Mouse (Mus musculus) spleen, adult 2 months (tissue): Measurements from ENCODE around the gene Prss33.

Experiments used
- CTCF ChIP-seq: fragments of 200-500 bp; IDR thresholded peaks from 2 replicates; pipeline ENCODE4 v1.5.1; 2011; ENCODE audit warnings: mild to moderate bottlenecking, inconsistent platforms; ENCODE audit not compliant: insufficient read depth, insufficient read length, insufficient replicate concordance; ENCODE audit errors: extremely low read depth
- POLR2A ChIP-seq: fragments of 200-500 bp; IDR thresholded peaks from 2 replicates; pipeline ENCODE4 v1.6.1; 2011; ENCODE audit warnings: low read depth, low read length, inconsistent platforms

- TF ChIP-seq CTCF (no peak), POLR2A (no peak)
Measured at GRCm38 (mm10) chr17:23822094-23822493, 13.8 kb downstream of the Prss33 start.
